Mouse (Mus musculus) gastrocnemius, adult 18-20 months (tissue): ENCODE measurements around the gene Pkib. TPM values are rescaled to one million over a fixed set of nuclear protein-coding genes. Genes with fewer than 3 reads are reported as not detected.
A peak's percentile ranks its signal among the peaks of the same experiment; 100 is the strongest.

Experiments used
- DNase-seq: peaks from one replicate; pipeline ENCODE4 v3.0.0; 2021; ENCODE audit warnings: low spot score
- total RNA-seq, 2 experiments: library from RNA; stranded (reverse); gene quantifications; 2 replicates each; pipeline ENCODE4 v1.2.3; 2021

Gene Pkib
- total RNA-seq, 2 experiments from 2014 or later, result not detected

DNA sequence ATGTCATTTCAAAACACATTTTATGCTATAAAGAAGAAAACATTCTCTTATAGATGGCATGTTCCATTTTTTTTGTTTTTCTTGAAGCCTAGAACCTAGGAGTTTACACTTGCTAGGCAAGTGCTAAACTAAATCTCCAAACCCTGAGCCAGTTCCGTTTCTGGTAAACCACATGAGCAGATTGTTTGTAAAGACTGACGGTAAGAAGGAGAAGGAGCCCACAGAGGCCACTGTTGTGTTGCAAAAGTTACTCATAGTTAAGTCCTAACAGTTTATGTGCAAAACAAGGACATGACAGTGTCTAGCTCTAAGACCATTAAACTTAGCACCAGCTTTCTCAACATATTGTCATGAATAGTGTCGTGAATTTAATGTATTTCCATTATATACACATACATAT, 99.9 kb downstream of the Pkib start:
- no peak for DNase-seq

DNA sequence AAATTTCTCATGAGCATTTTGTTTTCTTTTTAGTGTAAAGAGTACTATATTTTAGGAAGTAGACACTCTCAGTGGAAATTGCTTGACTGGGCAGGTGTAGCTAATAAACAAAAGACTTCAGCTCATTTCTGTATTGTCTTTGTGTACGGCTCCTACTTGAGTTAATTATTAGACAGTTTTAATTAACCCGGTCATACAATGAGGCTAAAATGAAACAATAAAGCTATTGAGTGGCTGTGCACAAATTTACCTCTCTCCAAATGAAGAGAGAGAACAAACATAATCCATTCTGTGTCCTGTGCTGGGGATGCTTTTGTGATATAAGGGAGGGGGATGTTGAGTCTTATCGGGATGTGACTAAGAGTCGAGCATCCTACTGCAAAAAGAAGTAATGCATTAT, 109.0 kb downstream of the Pkib start:
- DNase-seq, result no peak

DNA sequence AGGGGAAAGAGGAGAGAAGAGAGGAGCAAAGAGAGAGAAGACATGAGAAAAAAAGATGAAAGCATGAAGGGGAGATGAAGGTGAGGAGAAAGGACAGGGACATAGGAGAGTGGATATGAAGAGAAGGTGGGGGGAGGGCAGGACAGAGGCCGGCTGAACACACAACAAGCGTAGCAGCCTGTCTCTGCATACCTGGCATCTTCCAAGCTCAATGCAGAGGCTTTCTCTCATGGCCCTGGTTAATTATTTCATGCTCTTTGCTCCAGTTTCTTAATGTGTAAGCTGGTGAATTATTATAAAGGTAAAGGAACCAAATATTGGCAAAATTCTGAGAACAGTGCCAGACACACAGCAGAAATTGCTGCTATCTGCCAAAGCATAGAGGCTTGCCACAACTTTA, 109.6 kb downstream of the Pkib start:
- no peak for DNase-seq

DNA sequence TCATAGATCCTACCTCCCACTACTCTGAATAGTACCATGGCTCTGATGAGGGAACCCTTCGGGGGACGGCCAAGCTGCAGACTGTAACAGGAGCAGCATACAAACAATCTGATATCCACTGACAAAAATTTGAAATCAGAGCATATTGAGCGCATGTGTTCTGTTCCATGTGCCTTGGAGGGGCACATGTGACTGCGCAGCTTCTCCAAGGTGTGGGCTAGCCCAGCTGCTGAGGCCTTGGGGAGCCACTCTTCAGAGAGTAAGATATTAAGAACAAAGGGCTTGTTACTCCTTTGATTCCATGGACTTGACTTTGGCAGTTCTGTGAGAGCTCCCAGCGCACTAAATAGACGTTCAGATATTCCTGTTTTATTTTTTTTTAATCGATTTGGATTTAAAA, 111.3 kb downstream of the Pkib start:
- DNase-seq, result no peak

DNA sequence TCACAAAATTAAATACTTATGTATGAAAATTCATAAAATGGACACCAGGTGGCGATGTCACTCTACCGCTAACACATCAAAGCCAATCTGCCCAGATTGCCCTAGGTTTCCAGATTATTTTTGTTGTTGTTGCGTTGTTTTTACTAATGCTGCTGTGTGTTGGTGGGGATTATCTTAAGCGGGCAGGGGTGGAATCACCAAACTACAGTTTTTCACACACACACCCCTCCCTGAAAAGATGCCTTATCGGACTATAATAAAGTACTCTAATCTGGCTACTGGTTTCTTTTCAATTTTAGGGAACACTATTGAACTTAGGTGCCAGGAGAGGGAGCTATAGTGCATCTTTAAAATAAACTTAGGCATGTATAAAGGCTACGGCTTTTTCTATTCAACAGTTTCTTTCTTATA, 111.8 kb downstream of the Pkib start:
- DNase-seq, result peak; percentile 39

DNA sequence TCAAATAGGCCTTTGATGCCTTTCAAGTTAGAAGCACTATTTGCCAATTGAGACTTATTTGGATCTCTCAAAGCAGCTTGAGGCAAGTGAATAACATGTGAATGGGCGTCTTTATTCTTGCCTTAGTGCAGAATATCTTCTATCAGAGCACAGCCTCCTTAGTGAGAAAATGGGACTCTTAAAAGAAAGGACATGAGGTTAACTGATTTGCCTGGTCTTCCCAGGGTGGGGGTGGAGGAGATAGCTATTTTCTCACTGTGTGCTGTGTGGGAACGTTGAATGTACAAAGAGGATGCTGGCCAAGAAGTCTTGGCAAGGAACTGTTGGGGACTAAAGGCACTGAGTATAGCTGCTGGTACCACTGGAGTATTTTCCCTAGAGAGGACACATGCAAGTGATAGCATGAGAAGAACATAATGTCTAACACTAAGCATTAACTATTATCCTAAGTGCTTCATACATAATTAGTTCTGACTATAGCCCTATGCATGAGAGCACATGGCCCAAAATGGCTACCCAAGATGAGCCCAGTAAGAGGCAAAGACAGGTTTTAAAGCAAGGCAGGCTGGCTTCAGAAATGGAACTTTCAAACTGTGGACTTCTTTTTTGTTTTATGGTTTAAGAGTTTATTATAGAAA, 112.5 kb downstream of the Pkib start:
- DNase-seq, result no peak

DNA sequence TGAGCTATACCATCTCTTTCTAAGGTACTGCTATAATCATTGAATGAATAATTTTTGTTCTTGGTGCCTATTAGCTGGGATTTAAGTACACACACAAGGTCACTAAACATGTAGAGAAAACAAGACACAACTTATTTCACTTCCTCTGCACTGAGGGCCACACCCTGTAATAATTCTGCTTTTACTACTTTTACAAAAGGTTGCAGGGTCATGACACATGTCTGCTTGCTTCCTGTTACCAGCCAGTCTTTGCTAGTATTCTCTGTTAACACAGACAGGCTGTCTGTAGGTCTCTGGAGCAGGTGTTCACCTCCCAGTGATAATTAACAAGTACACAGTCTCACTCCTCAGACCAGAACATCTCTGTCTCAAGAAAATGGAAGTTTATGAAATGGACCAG, 113.7 kb downstream of the Pkib start:
- no peak for DNase-seq

DNA sequence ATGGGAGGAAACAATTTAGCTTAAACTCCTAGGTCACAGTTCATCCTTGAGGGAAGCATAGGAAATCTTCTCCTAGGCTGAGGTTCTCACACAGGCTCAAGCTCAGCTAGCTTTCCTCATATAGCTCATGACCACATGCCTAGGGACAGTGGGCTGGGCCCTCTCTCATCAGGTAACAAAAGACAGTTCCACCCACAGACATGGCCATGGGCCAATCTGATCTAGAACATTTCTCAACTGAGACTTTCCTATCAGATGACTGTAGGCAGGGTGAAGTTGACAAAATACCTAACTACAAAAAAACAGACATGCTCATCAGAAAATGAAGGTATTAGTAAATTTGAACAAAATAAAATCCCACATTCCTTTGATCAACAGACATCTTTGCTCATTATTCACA, 115.3 kb downstream of the Pkib start:
- DNase-seq, result no peak

DNA sequence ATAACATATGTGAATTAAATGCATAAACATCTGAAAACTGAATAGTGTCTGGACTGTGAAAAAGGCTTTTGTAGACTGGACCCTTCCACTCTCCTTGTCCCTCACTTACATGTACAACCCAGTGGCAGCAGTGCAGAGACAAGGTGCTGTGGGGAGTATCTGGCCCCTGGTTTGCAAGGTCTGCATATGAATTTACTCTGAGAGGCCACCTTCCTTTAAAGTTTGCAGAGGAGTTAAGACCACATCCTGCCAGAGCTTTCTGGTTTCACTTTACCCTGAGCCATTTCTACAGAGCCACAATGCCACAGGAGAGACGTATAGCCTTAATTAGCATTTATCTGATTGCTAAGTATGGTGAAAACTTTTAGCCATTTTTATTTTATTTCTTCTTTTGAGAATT, 121.6 kb downstream of the Pkib start:
- DNase-seq, result no peak

DNA sequence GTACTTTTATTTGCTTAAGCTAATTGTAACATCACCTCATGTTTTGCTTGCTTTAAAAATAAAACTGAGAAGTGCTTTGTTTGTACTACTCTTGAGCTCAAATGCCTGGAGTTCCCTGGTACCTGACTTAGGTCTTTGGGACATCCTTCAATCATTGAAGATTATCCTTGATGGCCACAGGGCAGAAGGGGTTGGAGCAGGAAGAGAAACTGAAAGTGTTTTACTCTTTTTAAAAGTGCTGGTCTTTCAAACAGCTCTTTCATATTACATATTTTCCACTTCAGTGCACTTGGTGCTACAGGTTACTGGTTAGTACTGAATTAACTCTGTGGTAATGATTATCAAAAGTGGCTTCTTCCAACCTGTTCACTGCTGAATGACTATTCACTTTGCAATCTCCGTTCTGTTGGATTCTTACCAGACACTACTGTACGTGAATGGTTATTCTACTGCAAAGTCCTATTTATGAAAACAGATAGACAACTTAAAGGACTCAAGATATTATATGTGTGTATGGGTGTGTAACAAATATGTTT, 123.5 kb downstream of the Pkib start:
- no peak for DNase-seq

DNA sequence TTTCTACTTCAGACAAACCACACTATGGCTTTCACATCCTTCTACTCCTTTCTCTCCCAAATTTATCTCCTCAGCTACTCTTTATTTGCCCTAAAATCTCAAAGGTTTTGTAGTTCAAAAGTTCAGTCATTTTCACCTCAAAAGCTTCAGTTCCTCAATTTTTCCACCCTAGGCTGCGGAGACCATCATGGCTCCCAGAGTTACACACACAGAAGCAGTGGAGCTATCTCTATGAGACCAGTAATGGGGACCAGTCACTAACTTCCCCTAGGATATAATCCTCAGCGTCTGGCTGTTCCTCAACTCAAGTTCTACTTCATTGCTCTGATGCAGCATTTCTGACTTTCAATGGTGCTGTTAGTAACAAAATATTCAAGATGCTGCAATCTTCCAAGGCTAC, 127.2 kb downstream of the Pkib start:
- no peak for DNase-seq

DNA sequence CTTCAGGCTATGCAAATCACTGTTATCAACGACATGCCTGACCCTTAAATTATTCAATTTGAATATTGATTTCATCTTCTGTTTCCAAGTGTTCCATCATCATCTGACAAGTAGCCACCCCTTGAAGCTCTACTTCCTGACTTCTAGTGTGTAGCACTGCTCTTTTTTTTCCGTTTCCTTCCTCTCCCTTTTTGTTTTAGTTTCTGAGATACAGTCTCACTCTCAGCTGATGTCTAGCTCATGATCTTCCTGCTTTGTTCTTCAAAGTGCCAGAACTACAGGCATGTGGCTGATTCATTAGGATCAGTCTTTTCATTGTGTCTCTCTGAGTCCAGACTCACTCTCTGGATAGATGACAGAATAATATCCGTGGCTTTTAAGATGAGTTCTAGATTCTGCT, 128.9 kb downstream of the Pkib start:
- DNase-seq, result no peak

DNA sequence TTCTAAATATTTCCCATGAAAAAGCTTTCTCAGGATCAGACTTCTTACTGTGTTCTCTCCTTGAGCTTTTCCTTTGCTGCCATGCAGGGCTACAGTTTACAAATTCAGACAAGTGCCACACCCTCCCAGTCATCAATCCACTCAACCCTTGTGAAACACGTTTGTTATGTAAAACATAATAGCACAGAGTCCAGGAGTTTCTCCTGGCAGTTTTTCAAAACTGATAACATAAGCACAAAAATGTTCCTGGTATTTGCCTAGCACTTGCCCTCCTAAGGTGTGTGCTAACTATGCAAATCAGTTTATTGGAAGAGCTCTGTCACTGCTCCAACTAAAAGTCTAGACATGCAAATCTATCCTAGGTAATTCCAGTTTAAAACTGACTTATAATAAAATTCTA, 131.3 kb downstream of the Pkib start:
- DNase-seq, result no peak

DNA sequence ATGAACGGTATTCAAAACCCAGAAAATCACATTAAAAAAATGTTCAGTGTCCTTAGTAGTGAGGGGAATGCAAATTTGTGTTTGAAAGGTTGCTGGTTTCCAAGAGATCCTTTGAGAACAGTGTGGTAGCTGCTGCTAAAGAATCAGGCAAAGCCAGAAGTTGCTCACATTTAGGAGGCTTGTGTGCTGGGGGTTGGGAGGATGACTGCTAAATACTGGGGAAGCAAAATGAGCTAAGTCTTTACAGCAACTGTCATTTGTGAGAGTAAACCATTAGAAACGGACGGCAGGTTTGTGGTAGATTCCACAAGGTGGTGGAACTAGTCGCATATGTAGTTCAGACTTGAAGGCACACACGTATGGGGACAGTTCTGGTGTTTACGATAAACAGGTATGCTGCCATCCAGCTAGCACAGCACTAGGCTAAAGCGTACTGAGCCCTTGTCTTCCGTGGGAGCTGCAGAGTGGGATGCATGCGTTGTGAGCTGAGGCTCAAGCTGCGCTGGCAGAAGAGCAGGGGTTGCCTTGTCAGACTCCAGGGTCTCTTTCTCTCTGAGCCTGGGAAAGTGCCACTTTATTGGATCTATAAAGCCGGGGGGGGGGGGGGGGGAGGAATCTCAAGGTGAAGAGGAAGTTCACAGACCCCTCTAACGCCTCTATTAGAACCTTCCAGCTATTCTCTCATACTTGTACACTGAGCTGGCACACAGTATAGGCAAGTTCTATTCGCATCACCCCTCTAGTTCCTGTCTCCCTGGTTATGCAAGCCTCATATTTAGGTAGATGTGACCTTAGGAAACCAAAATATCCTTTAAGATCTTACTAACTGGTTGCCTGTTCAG, 151.7 kb downstream of the Pkib start:
- no peak for DNase-seq

DNA sequence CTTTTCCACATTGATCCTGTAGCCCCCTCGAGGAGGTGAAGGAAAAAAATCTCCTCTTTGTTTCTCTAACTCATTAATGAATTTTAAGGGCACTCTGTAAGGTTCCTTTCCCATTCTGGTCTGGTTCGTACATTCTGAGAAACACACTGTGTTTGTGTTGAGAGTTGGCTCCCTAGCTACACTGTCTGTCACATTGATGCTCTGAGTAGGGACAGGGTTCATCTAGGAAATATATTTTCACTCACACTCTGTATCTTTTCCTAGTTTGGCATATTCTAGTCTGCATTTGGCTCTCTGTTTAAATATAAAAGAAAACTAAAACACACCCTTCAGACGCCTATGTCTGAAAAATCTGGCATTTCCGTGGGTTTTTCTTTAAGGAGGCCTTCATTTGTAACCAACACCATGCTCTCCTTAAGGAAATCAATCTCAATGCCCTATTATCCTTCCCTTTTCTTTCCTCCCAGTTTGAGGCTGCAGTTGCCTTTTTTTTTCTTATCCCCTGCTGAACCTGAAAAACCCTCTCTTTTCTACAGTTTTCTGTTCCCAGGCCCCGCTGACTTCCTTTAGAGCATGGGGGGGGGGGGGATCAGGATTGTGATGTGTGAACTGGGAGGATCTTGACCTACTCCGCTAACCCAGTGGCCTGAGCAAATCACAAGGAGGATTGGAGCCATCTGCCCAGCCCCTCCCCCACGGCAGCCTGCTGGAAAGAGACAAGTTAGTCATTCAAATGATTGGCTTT, 152.5 kb downstream of the Pkib start:
- peak; percentile 19 for DNase-seq

DNA sequence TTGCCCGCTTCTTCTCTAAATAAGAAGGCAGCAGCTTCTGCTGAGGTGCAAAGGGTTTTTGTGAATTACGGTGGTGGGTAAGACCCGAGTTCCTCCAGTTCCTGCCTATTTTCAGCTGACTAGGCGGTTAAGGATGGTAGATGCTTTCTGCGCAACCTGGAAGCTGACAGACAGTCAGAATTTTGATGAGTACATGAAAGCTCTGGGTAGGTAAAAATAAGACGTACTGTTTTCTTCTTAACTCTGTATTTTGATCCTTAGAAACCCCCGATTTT, 153.0 kb downstream of the Pkib start, which contains the start of gene Fabp7:
Gene Fabp7 (plus strand): TSS at position 6 of the 275 bp plus-strand sequence.
- no peak for DNase-seq

DNA sequence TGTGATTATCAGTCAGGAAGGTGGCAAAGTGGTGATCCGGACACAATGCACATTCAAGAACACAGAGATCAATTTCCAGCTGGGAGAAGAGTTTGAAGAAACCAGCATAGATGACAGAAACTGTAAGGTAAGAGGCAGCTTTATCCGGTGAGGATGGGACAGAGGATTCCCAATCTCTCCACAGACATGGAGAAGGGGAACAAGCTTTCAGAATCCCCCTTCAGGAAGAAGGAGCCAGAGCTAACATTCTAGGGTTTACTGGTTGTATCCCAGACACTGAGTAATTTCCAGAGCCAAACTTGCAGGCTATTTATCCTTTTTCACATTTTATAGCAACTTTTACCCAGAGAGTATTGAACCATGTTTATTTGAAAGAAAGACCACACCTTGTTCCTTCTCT, 153.8 kb downstream of the Pkib start:
- no peak for DNase-seq

Other genes with a start within 250 kb of the Pkib start
- 10 to 100 TPM; 18.1 to 23.6 TPM for gene Hsf2, start 145.6 kb upstream of the Pkib start, total RNA-seq
- 100 to 1,000 TPM; 184 to 191 TPM for gene Serinc1, start 99.5 kb upstream of the Pkib start, total RNA-seq
- gene Fabp7, start 152.9 kb downstream of the Pkib start, total RNA-seq, result not detected
- gene Smpdl3a, start 162.4 kb downstream of the Pkib start, total RNA-seq, result 10 to 100 TPM; 79.2 to 79.3 TPM